Mouse (Mus musculus) kidney, embryonic 14.5 days (tissue): ENCODE measurements at regions not wholly inside any gene's neighbourhood (a gene's known extent, or its start where the extent isn't known, plus 50 kb on each side); places are given as distances from the start of the nearest gene placed in this dataset.

Source experiments
- ATAC-seq: fragments of 200-750 bp; cut with Nextera tagmentation; 2 replicates; pipeline ENCODE4 v1.8.0; 2017; ENCODE audit warnings: moderate number of reproducible peaks, mild to moderate bottlenecking, moderate TSS enrichment, moderate library complexity; ENCODE audit not compliant: low FRiP score, low TSS enrichment
- H3K27ac ChIP-seq: fragments of 300-500 bp; sonication (generic); 2 replicates; pipeline ENCODE4 v1.5.1; 2014; ENCODE audit warnings: low read depth, mild to moderate bottlenecking, low read length, moderate library complexity, mixed read lengths
- H3K27me3 ChIP-seq: fragments of 300-500 bp; sonication (generic); 2 replicates; pipeline ENCODE4 v1.6.1; 2014; ENCODE audit warnings: mild to moderate bottlenecking, low read length; ENCODE audit not compliant: control insufficient read depth, insufficient read depth
- H3K36me3 ChIP-seq: fragments of 300-500 bp; sonication (generic); 2 replicates; pipeline ENCODE4 v1.6.1; 2014; ENCODE audit warnings: low read length, mixed read lengths; ENCODE audit not compliant: control insufficient read depth, insufficient read depth
- H3K4me1 ChIP-seq: fragments of 300-500 bp; sonication (generic); 2 replicates; pipeline ENCODE4 v1.6.1; 2014; ENCODE audit warnings: low read length, mixed read lengths; ENCODE audit not compliant: control insufficient read depth, insufficient read depth
- H3K4me2 ChIP-seq: fragments of 300-500 bp; sonication (generic); replicated peaks from 2 replicates; pipeline ENCODE4 v1.6.1; 2014; ENCODE audit warnings: low read depth, mild to moderate bottlenecking, low read length
- H3K4me3 ChIP-seq: fragments of 300-500 bp; sonication (generic); 2 replicates; pipeline ENCODE4 v1.5.1; 2014; ENCODE audit warnings: mild to moderate bottlenecking, low read length
- H3K9ac ChIP-seq: fragments of 300-500 bp; sonication (generic); 2 replicates; pipeline ENCODE4 v1.6.1; 2014; ENCODE audit warnings: low read depth, mild to moderate bottlenecking, low read length, moderate library complexity
- H3K9me3 ChIP-seq: fragments of 300-500 bp; sonication (generic); 2 replicates; pipeline ENCODE4 v1.6.1; 2016; ENCODE audit warnings: low read length; ENCODE audit not compliant: control insufficient read depth
- WGBS: fragments of 180-500 bp; shearing (Covaris S2); extraction: QIAGEN DNeasy Blood & Tissue Kit; methylation state at CpG from one replicate; pipeline ENCODE4 v1.1.7; 2014; 5-methylcytosine and 5-hydroxymethylcytosine counted together

GRCm38 (mm10) chr10:37358900-37359299, 220.2 kb upstream of the Marcks start:
- Histone ChIP-seq H3K27ac (no peak overlapping the region), H3K4me2 (no peak overlapping the region), H3K4me1 (no peaks in the 10 kb centered on the region; the same call in 1 of the 2 replicates), H3K4me3 (no peak overlapping the region), H3K9me3 (no peaks in the 10 kb centered on the region), H3K27me3 (no peaks in the 10 kb centered on the region), H3K36me3 (no peaks in the 10 kb centered on the region), H3K9ac (no peak overlapping the region)
- no peak for ATAC-seq

- no peaks in the 10 kb centered on the region for H3K9me3 ChIP-seq
- no peaks in the 10 kb centered on the region; the same call in 1 of the 2 replicates for H3K4me1 ChIP-seq
- no peak overlapping the region for H3K4me2 ChIP-seq
- WGBS: 75% methylated on average over 5 of the region's 5 CpGs
- H3K36me3 ChIP-seq: no peaks in the 10 kb centered on the region
- ATAC-seq: no peak
- no peak overlapping the region for H3K27ac ChIP-seq
- H3K4me3 ChIP-seq: no peak overlapping the region
- no peaks in the 10 kb centered on the region for H3K27me3 ChIP-seq
- H3K9ac ChIP-seq: no peak overlapping the region
These were observed 219.6 kb upstream of the Marcks start for GRCm38 (mm10) chr10:37358334-37358733.

- 72% methylated on average over 6 of the region's 6 CpGs for WGBS
- H3K27me3 ChIP-seq: no peaks in the 10 kb centered on the region
- H3K4me3 ChIP-seq: no peak overlapping the region
- H3K36me3 ChIP-seq: no peaks in the 10 kb centered on the region
- ATAC-seq: 0 out of 2 replicates have a peak, but pooled peaks have one; percentile 20
- no peaks in the 10 kb centered on the region for H3K9me3 ChIP-seq
- no peak overlapping the region for H3K9ac ChIP-seq
- no peak overlapping the region for H3K4me2 ChIP-seq
- no peaks in the 10 kb centered on the region; the same call in 1 of the 2 replicates for H3K4me1 ChIP-seq
- H3K27ac ChIP-seq: no peak overlapping the region
These were observed 218.8 kb upstream of the Marcks start for GRCm38 (mm10) chr10:37357304-37358060.

- no peak overlapping the region for H3K4me2 ChIP-seq
- no peak for ATAC-seq
These were observed 210.5 kb upstream of the Marcks start for GRCm38 (mm10) chr10:37349261-37349660.

GRCm38 (mm10) chr10:37348416-37348815, 209.7 kb upstream of the Marcks start:
- H3K4me1 ChIP-seq: no peaks in the 10 kb centered on the region
- no peaks in the 10 kb centered on the region for H3K36me3 ChIP-seq
- no peaks in the 10 kb centered on the region for H3K27me3 ChIP-seq
- no peak overlapping the region for H3K9ac ChIP-seq
- H3K4me2 ChIP-seq: no peak overlapping the region
- WGBS: 70% methylated on average over 3 of the region's 3 CpGs
- no peak overlapping the region for H3K4me3 ChIP-seq
- no peak overlapping the region for H3K27ac ChIP-seq
- no peaks in the 10 kb centered on the region for H3K9me3 ChIP-seq
- ATAC-seq: no peak

More at GRCm38 (mm10) chr10:37349261-37349660, 210.5 kb upstream of the Marcks start:
- no peak overlapping the region for H3K9ac ChIP-seq
- 88% methylated on average over 1 of the region's 1 CpGs for WGBS
- H3K4me1 ChIP-seq: no peaks in the 10 kb centered on the region
- H3K36me3 ChIP-seq: no peaks in the 10 kb centered on the region
- no peak overlapping the region for H3K4me3 ChIP-seq
- no peaks in the 10 kb centered on the region for H3K27me3 ChIP-seq
- H3K9me3 ChIP-seq: no peaks in the 10 kb centered on the region
- no peak overlapping the region for H3K27ac ChIP-seq

- Histone ChIP-seq H3K9me3 (no peaks in the 10 kb centered on the region), H3K36me3 (no peaks in the 10 kb centered on the region), H3K9ac (no peak overlapping the region), H3K4me3 (no peak overlapping the region), H3K27ac (no peak overlapping the region), H3K4me1 (no peaks in the 10 kb centered on the region), H3K4me2 (no peak overlapping the region), H3K27me3 (no peaks in the 10 kb centered on the region)
- 92% methylated on average over 3 of the region's 3 CpGs for WGBS
- ATAC-seq: no peak
These were observed 208.9 kb upstream of the Marcks start for GRCm38 (mm10) chr10:37347661-37348060.

- no peak for ATAC-seq
- Histone ChIP-seq H3K4me1 (no peaks in the 10 kb centered on the region), H3K9me3 (no peaks in the 10 kb centered on the region), H3K36me3 (no peaks in the 10 kb centered on the region), H3K27me3 (no peaks in the 10 kb centered on the region), H3K4me3 (no peak overlapping the region), H3K4me2 (no peak overlapping the region), H3K9ac (no peak overlapping the region), H3K27ac (no peak overlapping the region)
These were observed 204.0 kb upstream of the Marcks start for GRCm38 (mm10) chr10:37342675-37343074.

- Histone ChIP-seq H3K4me1 (no peaks in the 10 kb centered on the region), H3K27me3 (no peaks in the 10 kb centered on the region), H3K4me3 (no peak overlapping the region), H3K9me3 (no peaks in the 10 kb centered on the region), H3K27ac (no peak overlapping the region), H3K4me2 (no peak overlapping the region), H3K9ac (no peak overlapping the region), H3K36me3 (no peaks in the 10 kb centered on the region)
- ATAC-seq: no peak
- WGBS: 88% methylated on average over 3 of the region's 3 CpGs
These were observed 200.9 kb upstream of the Marcks start for GRCm38 (mm10) chr10:37339658-37340057.

GRCm38 (mm10) chr10:37338073-37338912, 199.6 kb upstream of the Marcks start:
- no peaks in the 10 kb centered on the region for H3K9me3 ChIP-seq
- H3K4me3 ChIP-seq: no peak overlapping the region
- H3K36me3 ChIP-seq: no peaks in the 10 kb centered on the region
- no peak overlapping the region for H3K9ac ChIP-seq
- no peak for ATAC-seq
- no peaks in the 10 kb centered on the region for H3K27me3 ChIP-seq
- H3K4me1 ChIP-seq: no peaks in the 10 kb centered on the region
- peak overlapping the region; percentile 17; the same call in 1 of the 2 replicates for H3K27ac ChIP-seq
- H3K4me2 ChIP-seq: no peak overlapping the region
- 48% methylated on average over 4 of the region's 4 CpGs for WGBS
